Mouse (Mus musculus) megakaryocyte, embryonic 14.5 days (primary cell): ENCODE measurements at regions not wholly inside any gene's neighbourhood (a gene's known extent, or its start where the extent isn't known, plus 50 kb on each side); places are given as distances from the start of the nearest gene placed in this dataset.

Experiments
- H3K27me3 ChIP-seq: replicated peaks from 2 replicates; pipeline ENCODE3; 2012; ENCODE audit warnings: inconsistent platforms
- H3K36me3 ChIP-seq: replicated peaks from 2 replicates; pipeline ENCODE3; 2012; ENCODE audit warnings: low read length, inconsistent platforms, mixed read lengths
- H3K4me1 ChIP-seq: 2 replicates; pipeline ENCODE4 v1.6.1; 2012; ENCODE audit warnings: inconsistent platforms
- H3K4me3 ChIP-seq: replicated peaks from 2 replicates; pipeline ENCODE3; 2012; ENCODE audit warnings: moderate library complexity, mild to moderate bottlenecking, inconsistent platforms
- H3K9me3 ChIP-seq: 2 replicates; pipeline ENCODE4 v1.6.1; 2012; ENCODE audit warnings: inconsistent platforms
- FLI1 ChIP-seq: IDR thresholded peaks from 2 replicates; pipeline ENCODE4 v1.6.1; 2012; ENCODE audit warnings: low read length, inconsistent platforms, mixed read lengths
- GATA1 ChIP-seq: IDR thresholded peaks from 3 replicates; pipeline ENCODE4 v1.6.1; 2012; ENCODE audit warnings: mixed read lengths, low read length, inconsistent platforms, borderline replicate concordance

GRCm38 (mm10) chr1:33074551-33074950, 527.5 kb upstream of the Gm5415 start:
- H3K4me1 ChIP-seq = no peaks in the 10 kb centered on the region
- no peaks in the 10 kb centered on the region for H3K36me3 ChIP-seq
- H3K9me3 ChIP-seq = no peaks in the 10 kb centered on the region
- TF ChIP-seq FLI1 (no peak), GATA1 (no peak)
- H3K4me3 ChIP-seq = no peak overlapping the region
- no peaks in the 10 kb centered on the region for H3K27me3 ChIP-seq

GRCm38 (mm10) chr1:33058010-33058409, 510.9 kb upstream of the Gm5415 start:
- Histone ChIP-seq H3K4me3 (no peak overlapping the region), H3K27me3 (no peaks in the 10 kb centered on the region), H3K36me3 (no peaks in the 10 kb centered on the region), H3K4me1 (no peaks in the 10 kb centered on the region), H3K9me3 (no peaks in the 10 kb centered on the region)
- TF ChIP-seq FLI1 = no peak
- TF ChIP-seq GATA1 = no peak

GRCm38 (mm10) chr1:33044388-33044787, 497.3 kb upstream of the Gm5415 start:
- Histone ChIP-seq H3K27me3 (no peaks in the 10 kb centered on the region), H3K4me1 (no peaks in the 10 kb centered on the region), H3K9me3 (0 out of 2 replicates have a peak, but pooled peaks cover 6% of the 10 kb centered on the region), H3K4me3 (no peak overlapping the region), H3K36me3 (no peaks in the 10 kb centered on the region)
- TF ChIP-seq FLI1 (no peak), GATA1 (no peak)

- no peaks in the 10 kb centered on the region for H3K4me1 ChIP-seq
- 0 out of 2 replicates have a peak, but pooled peaks cover 6% of the 10 kb centered on the region for H3K9me3 ChIP-seq
- no peaks in the 10 kb centered on the region for H3K27me3 ChIP-seq
- TF ChIP-seq FLI1 (no peak), GATA1 (no peak)
- H3K36me3 ChIP-seq = no peaks in the 10 kb centered on the region
- no peak overlapping the region for H3K4me3 ChIP-seq
Observed at GRCm38 (mm10) chr1:33042424-33042823, 495.3 kb upstream of the Gm5415 start.

GRCm38 (mm10) chr1:33040740-33041139, 493.6 kb upstream of the Gm5415 start:
- H3K9me3 ChIP-seq = 0 out of 2 replicates have a peak, but pooled peaks cover 6% of the 10 kb centered on the region
- H3K4me1 ChIP-seq = no peaks in the 10 kb centered on the region
- no peak overlapping the region for H3K4me3 ChIP-seq
- H3K27me3 ChIP-seq = no peaks in the 10 kb centered on the region
- no peaks in the 10 kb centered on the region for H3K36me3 ChIP-seq
- TF ChIP-seq FLI1 (no peak), GATA1 (no peak)

- H3K9me3 ChIP-seq = no peaks in the 10 kb centered on the region
- TF ChIP-seq GATA1 (no peak), FLI1 (no peak)
Observed at GRCm38 (mm10) chr1:33031991-33032390, 484.9 kb upstream of the Gm5415 start.

GRCm38 (mm10) chr1:33026683-33027415, 479.8 kb upstream of the Gm5415 start:
- H3K4me1 ChIP-seq = no peaks in the 10 kb centered on the region
- TF ChIP-seq GATA1 (no peak), FLI1 (no peak)
- H3K4me3 ChIP-seq = no peak overlapping the region
- H3K36me3 ChIP-seq = no peaks in the 10 kb centered on the region
- no peaks in the 10 kb centered on the region for H3K9me3 ChIP-seq
- no peaks in the 10 kb centered on the region for H3K27me3 ChIP-seq

More at GRCm38 (mm10) chr1:33031991-33032390, 484.9 kb upstream of the Gm5415 start:
- no peaks in the 10 kb centered on the region for H3K27me3 ChIP-seq
- no peaks in the 10 kb centered on the region for H3K36me3 ChIP-seq
- H3K4me1 ChIP-seq = no peaks in the 10 kb centered on the region
- no peak overlapping the region for H3K4me3 ChIP-seq

GRCm38 (mm10) chr1:33025379-33025778, 478.3 kb upstream of the Gm5415 start:
- no peaks in the 10 kb centered on the region for H3K27me3 ChIP-seq
- H3K4me3 ChIP-seq = no peak overlapping the region
- H3K36me3 ChIP-seq = no peaks in the 10 kb centered on the region

GRCm38 (mm10) chr1:33022852-33023251, 475.8 kb upstream of the Gm5415 start:
- Histone ChIP-seq H3K36me3 (no peaks in the 10 kb centered on the region), H3K4me1 (no peaks in the 10 kb centered on the region), H3K27me3 (no peaks in the 10 kb centered on the region), H3K4me3 (no peak overlapping the region), H3K9me3 (no peaks in the 10 kb centered on the region)
- TF ChIP-seq FLI1 (no peak), GATA1 (no peak)

More at GRCm38 (mm10) chr1:33025379-33025778, 478.3 kb upstream of the Gm5415 start:
- TF ChIP-seq FLI1 (no peak), GATA1 (no peak)
- Histone ChIP-seq H3K4me1 (no peaks in the 10 kb centered on the region), H3K9me3 (no peaks in the 10 kb centered on the region)

- H3K4me3 ChIP-seq = no peak overlapping the region
- H3K9me3 ChIP-seq = peaks cover 8% of the 10 kb centered on the region; the same call in 1 of the 2 replicates
- no peak for TF ChIP-seq GATA1
- TF ChIP-seq FLI1 = no peak
- H3K27me3 ChIP-seq = no peaks in the 10 kb centered on the region
- H3K4me1 ChIP-seq = no peaks in the 10 kb centered on the region
- H3K36me3 ChIP-seq = no peaks in the 10 kb centered on the region
Observed at GRCm38 (mm10) chr1:33003992-33004391, 456.9 kb upstream of the Gm5415 start.
